Mouse (Mus musculus) thymus, adult 2 months (tissue): ENCODE measurements around the gene Gm20696.

Source experiments
- CTCF ChIP-seq: fragments of 200-500 bp; IDR thresholded peaks from 2 replicates; pipeline ENCODE4 v1.5.1; 2012; ENCODE audit warnings: mild to moderate bottlenecking, control low read depth, low read length, moderate library complexity, borderline replicate concordance; ENCODE audit not compliant: control insufficient read depth, poor library complexity, insufficient read depth; ENCODE audit errors: extremely low read depth
- POLR2A ChIP-seq: fragments of 200-500 bp; IDR thresholded peaks from 2 replicates; pipeline ENCODE4 v1.6.1; 2012; ENCODE audit warnings: mild to moderate bottlenecking, low read length, control low read depth, moderate library complexity; ENCODE audit not compliant: control insufficient read depth, poor library complexity, insufficient read depth; ENCODE audit errors: extremely low read depth

DNA sequence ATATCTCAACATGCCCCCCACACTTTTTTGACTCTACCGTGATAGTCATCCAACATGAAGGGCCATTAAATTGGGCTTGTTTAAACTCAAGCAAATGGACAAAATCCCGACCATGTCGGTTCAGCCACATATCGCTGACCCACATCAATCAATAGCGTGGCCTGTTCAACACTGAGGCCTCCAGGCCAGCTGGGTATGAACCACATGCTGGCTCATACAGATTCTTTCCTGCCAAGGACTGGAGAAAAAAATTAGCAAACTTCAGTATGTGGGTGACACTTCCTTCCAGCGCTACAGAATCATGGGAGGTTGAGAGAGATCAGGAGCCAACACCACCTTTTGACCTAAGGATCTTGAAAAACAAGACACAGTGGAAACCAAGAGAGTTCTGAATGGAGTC, 294.6 kb downstream of the Gm20696 start:
- TF ChIP-seq CTCF (no peak), POLR2A (no peak)
